Mouse (Mus musculus) heart, postnatal 25 days (tissue): Measurements from ENCODE around the gene Tgm1. TPM values are rescaled to one million over a fixed set of nuclear protein-coding genes. Genes with fewer than 3 reads are reported as not detected.
"Not testable (repeated sequence)": the region's sequence is repeated elsewhere in the genome, so short reads cannot be mapped to it uniquely, and the experiment has no call there.

Experiments
- DNase-seq: peaks from one replicate; pipeline ENCODE4 v3.0.0; 2022; ENCODE audit warnings: low spot score
- intact Hi-C: fragments of 180-260 bp; cut with DNase I; formaldehyde crosslinking; loops from one replicate; pipeline ENCODE4 v1.15.1; 2025
- total RNA-seq, 2 experiments: library from RNA; stranded (reverse); gene quantifications; 2 replicates each; pipeline ENCODE4 v1.2.3; 2021

Gene Tgm1
- total RNA-seq: under 1 TPM; 0.18 to 0.36 TPM

DNA sequence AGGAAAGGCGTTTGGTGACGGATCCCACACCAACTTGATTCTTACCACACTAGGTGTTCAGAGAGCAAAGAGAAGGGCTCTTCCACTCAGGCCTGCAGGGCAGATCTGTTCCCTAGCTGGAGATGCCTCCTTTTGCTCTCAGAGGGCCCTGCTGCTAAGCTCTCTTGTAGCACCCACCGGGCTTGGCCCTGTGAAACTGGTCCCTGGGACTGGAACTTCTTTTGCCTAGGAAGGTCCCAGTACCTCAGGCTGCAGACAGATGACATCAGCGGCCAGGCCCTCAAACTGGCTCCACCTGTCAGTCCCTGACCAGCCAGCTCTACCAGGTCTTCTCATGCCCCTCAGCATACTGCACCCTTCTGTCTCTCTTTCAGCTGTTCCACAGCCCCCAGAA, at the start of gene Tgm1:
Gene Tgm1, minus strand, starts transcription at position 198 of the 394 bp plus-strand sequence.
- DNase-seq: no peak

DNA sequence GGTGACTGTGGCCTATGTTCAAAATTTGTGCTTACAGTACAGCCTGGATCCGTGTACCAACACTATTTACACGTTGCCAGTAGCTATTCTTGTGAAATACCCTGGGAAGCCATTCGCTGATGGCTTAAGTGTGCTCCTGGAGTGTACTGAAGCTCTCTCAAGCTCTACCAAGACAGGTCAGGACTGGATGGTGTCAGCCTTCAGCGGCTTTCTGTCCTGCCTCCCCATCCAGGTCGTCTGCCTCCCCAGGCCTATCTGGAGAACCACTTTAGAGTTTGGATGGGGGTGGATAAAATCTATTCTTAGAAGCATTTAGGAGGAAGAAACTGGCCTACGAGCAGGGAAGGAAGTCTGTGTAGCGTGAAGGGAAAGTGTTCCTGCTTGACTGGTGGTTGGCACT, 49.4 kb upstream of the Tgm1 start:
- intact Hi-C loops: no loop called here
- DNase-seq: no peak

More for the DNA sequence above, at the start of gene Tgm1:
- intact Hi-C loops: no loop called here

DNA sequence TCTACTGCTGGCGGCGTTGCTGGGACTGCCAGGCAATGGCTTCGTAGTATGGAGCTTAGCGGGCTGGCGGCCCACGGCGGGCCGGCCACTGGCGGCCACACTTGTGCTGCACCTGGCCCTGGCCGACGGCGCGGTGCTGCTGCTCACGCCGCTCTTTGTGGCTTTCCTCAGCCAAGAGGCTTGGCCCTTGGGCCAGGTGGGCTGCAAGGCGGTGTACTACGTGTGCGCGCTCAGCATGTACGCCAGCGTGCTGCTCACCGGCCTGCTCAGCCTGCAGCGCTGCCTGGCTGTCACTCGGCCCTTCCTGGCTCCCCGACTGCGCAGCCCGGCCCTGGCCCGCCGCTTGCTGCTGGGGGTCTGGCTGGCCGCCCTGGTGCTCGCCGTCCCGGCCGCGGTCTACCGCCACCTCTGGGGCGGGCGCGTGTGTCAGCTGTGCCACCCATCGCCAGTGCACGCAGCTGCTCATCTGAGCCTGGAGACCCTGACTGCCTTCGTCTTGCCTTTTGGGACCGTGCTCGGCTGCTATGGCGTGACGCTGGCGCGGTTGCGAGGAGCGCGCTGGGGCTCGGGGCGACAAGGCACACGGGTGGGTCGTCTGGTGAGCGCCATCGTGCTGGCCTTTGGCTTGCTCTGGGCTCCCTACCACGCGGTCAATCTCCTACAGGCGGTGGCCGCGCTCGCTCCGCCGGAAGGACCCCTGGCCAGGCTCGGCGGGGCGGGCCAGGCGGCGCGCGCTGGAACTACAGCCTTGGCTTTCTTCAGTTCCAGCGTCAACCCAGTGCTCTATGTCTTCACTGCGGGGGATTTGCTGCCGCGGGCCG, 48.5 kb upstream of the Tgm1 start:
- intact Hi-C loops: no loop called here
- DNase-seq: no peak

DNA sequence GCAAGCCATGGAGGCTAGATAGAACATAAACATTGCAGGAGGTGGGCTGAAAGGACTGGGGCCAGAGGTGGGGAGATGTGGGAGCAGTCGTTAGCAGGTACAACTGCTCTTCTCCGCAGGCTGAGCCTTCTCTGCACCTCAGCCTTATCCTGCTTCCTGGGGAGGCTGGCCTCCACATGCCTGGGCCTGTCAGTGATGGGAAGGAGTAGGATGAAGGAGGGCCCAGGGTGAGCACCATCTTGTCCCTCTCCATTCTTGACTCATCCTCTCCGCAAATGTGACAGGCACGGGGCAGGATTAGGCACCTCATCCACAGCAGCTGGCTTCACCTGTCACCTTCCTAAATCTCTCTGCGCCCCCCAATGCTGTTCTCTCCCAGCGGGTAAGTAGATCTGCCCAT, 47.4 kb upstream of the Tgm1 start, which contains the start of gene Ltb4r2:
Gene Ltb4r2, plus strand, starts transcription at position 266 of the 400 bp plus-strand sequence.
- intact Hi-C loops: no loop called here

DNA sequence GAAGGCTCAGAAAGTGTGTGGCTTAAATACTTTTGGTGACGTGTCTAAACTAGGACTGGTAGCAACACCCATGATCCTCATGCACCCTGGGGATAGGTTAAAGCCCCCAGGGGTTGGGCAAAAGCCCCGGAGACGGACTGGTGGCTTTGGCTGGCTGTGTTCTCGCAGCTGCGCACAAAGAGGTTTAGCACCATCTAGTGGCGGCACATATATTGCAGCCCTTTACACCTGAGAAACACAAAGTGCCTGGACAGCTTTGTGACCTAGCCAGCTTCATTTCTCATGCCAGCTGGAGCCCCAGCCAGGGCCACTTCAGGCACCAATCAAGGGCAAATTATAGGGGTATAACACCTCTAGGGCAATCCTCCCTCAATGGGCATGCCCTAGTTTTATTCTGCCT, 46.4 kb upstream of the Tgm1 start:
- intact Hi-C loops: not testable (repeated sequence)
- DNase-seq: peak; percentile 42

More for the DNA sequence above, 47.4 kb upstream of the Tgm1 start, which contains the start of gene Ltb4r2:
- DNase-seq: no peak

DNA sequence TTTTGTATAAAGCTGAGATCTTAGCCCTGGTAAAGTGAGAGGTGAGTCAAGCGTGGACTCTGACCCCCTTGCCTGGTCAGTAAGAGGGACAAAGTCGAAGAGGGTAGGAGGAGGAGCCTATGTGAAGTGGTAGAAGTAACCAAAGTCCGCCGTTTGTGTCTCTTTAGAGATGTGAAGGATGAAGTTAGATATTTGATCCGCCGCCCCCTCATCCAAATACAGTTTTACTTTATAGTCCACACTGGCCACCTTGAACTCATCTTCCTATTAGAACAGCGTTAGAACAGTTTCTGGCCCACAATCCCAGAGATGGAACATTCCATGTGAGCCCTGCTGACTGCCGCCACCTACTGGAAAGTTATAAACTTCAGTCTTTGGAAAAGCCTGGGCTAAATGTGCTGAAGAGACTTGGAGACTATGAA, 44.6 kb upstream of the Tgm1 start, which contains the start of gene Cideb:
Gene Cideb, minus strand, starts transcription at position 96 of the 422 bp plus-strand sequence.
- intact Hi-C loops: loop anchor here (5.0 to 10.0 kb wide), 2 partner anchors 131 to 264 kb away; partner anchors contain the start of gene Carmil3
- DNase-seq: no peak

DNA sequence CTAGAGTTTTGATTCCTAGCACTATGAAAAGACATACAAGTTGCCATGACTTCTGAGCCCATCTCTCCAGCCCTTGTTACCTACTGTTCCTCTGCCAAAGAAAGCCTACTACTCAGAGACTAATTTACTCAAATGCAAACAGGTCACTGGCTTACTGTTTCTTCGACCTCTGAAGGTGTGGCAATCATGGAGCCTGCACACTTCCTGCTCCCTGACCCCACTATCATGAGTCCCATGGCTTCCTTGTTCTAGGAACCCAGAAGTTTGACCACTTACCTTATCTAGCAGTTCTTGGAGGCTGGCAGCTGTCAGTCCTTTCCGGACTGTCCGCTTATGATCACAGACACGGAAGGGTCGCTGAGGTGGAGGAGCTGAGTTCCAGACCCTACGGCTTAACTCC, 43.8 kb upstream of the Tgm1 start:
- no peak for DNase-seq
- intact Hi-C loops: loop anchor here (5.0 to 10.0 kb wide), 2 partner anchors 130 to 263 kb away; partner anchors contain the start of gene Carmil3

DNA sequence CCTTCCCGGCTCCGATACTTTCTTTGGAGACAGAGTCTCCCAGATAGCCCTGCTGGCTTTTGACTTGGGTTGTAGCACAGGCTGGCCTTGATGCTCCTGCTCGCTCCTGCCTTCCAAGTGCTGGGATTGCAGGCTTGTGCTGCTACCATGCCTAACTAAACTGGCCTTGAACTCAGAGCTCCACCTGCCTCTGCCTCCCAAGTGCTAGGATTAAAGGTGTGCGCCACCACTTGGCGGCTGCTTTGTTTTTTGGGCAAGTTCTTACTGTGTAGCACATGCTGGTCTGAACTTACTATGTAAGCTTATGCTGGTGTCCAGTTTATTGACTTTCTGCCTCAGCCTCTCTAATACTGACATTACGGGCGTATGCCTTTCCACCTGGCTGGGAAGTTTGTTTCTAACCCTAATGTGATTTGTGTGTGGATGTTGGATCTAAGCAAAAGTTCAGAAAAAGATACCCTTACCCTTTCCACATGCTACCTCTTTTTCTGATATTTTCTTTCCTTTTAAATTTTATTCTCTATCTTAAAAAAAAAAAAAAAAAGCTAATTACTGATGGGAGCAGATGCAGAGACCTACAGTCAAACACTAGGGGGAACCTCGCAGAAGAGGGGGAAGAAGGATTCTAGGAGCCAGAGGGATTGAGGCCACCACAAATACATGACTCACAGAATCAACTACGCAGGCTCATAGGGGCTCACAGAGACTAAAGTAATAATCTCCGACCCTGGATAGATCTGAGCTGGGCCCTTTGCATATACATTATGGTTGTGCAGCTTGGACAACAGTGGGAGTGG, 33.5 kb upstream of the Tgm1 start:
- intact Hi-C loops: no loop called here
- no peak for DNase-seq

DNA sequence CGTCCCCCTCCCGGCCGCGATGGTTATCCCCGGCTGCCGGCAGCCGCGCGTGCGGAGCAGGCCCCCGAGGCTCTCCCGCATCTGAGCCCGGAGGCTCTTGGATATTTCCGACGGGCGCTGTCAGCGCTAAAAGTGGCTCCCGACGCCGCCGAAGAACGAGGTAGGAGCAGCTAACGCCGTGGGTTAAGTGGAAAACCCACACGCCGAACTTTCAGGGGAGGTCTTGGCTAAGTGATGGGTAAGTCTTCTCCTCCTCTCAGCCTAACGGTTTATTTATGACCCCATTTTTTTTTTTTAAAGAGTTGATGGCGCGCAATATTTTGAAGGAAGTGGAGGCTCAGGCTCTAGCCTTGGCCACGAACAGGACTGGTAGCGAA, 32.1 kb upstream of the Tgm1 start:
- intact Hi-C loops: loop anchor here (1.0 kb wide), 1 partner anchor 64 kb away; no protein-coding TSS in a partner anchor
- DNase-seq: no peak

DNA sequence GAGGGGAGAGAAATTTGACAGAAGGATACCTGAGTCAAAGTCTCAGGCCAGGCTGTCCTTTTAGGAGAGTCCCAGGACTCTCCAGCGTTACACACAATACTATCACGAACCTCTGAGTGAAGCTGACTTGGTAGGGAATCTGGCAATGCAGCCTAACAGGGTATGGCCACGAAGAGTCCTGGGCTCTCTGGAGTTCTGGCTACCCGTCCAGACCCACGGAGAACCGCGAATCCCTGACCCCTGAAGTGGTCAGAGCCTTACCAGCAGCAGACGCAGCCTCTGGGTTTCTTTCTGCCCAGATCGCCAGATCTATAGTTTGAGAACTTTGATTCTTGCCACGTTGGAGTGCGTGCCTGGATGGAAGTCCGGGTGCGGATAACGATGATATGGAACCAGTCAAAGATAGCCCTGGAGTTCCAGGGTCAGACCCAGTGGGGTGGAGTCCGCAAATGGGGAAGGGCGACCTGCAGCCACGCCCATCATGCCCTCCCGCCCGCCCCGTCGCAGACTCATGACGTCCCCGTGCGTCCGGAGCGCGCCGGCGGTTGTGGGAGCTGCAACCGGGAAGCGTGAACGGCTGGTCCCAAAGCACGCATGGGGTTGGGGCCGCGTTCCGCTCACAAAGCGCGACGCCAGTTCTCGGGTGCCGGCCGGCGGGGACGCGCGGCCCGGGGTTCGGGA, 31.6 kb upstream of the Tgm1 start, which contains the start of the genes Dhrs1 and Nop9:
Gene Dhrs1, minus strand, starts transcription at position 511 of the 681 bp plus-strand sequence.
Gene Nop9, plus strand, starts transcription at position 514 of the 681 bp plus-strand sequence.
- peak; percentile 76 for DNase-seq
- intact Hi-C loops: loop anchor here (1.0 kb wide), 1 partner anchor 63 kb away; no protein-coding TSS in a partner anchor

DNA sequence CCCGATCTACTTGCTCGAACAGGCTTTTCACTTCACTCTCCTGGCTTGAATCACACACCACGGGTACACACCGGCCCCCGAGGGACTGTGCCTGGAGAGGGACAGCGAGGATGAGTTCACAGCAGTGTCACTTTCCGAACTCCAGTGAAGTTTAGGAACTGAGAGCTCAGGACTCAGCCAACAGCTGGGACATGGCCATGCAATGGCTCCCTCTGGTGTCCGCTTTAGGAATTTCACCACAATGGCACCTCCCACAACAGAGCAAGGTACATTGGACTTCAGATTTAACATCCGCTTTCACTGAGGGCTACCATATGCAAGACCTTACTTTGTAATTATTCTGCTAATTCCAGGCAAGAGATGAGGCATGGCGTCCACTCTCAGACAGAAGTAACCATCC, 30.0 kb upstream of the Tgm1 start:
- intact Hi-C loops: loop anchor here (2.0 kb wide), 1 partner anchor 115 kb away; no protein-coding TSS in a partner anchor
- DNase-seq: peak; percentile 64

DNA sequence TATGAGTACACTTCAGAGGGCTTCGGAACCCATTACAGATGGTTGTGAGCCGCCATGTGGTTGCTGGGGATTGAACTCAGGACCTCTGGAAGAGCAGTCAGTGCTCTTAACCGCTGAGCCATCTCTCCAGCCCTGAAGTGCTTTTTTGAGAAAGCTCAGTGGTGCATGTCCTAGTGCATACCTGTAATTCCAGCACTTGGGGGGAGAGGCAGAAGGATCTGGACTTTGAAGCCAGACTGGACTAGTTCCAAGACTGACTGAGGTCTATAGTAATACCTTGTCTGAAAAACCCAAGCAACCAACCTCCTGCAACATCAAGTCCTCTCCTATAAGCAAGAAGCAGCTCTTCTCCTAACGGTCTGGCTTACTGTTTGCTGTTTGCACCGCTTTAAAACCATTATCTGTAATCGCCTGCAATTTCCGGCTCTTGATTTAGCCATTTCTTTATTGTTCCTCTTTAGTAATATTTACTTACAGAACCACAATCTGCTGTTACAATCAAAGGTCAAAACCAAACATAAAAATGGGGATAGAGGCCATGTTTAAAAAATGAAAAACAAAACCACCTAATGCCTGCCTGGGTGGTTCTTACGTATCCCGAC, 23.5 kb upstream of the Tgm1 start:
- no peak for DNase-seq
- intact Hi-C loops: no loop called here

DNA sequence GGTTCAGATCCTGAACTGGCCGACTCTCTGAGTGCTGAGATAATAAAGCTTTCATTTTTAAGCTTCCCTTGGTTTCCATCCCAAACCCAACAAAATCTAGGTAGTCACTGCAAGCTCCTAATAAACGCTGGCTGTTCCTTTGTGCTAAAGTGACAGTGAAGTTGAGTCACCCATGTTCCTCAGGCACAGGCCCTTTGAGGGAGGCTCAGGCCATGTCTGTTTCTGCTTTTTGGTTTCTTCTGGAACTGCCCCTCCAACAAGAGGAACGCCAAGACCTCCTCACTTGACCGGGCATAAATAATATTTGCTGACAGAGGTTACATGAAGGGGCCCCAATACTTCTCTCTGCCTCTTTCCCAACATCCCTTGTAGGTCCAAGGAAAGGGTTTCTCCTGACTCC, 22.0 kb upstream of the Tgm1 start:
- DNase-seq: no peak
- intact Hi-C loops: no loop called here

DNA sequence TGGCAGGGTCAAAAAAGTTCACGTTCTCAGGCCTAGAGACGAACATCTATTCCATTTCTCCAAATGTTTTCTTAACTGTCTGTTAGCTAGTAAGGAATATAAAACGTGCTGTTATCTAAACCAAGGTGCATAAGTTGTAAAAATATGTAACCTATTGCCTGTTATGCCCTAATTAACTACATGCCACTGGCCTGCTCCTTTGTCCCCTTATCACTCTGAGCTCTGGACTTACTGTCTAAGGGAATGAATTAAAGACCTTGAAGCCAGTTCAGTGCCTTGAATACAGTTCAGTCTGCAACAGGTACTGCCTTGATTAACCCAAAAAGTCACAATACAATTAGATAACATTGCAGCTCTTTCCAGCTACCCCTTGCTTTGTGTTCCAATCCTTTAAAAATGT, 21.6 kb upstream of the Tgm1 start:
- intact Hi-C loops: no loop called here
- no peak for DNase-seq

DNA sequence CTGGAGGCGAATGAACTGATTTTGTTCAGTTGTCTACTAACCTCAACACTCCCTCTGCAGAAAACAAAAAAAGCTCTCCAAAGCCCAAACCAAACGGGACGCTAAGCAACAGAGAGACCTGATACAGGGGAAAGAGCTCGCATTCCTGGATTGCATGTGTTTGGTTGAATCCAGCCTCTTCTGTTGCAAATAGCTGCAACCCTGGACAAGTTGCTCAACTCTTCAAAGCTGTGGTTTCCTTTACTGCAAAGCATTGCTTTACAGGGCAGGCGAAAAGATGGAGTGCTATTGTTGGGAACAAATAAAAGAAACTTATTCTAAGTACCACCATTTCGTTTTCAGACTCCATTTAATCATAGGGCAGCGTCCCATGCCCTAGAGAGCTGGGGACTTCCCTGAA, 21.1 kb upstream of the Tgm1 start:
- DNase-seq: no peak
- intact Hi-C loops: no loop called here

DNA sequence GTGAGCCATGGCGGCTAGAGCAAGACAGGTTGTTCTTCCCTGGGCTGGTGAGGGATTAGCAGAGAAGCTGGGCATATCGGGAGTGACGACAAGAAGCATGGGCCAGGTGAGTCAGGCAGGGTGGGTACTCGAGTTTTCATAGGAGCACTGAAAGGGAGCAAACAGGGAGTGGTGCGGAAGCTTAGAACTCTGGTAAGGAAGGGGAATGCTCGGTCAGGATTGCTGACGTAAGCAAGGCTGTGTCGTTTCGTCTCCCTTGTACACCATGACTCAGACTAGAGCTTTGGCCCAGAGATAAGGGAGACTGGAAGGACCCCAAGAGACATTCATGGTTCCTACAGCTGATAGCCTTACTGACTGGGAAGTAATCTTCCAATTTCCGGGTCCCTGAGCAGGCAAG, 20.2 kb upstream of the Tgm1 start:
- no peak for DNase-seq

DNA sequence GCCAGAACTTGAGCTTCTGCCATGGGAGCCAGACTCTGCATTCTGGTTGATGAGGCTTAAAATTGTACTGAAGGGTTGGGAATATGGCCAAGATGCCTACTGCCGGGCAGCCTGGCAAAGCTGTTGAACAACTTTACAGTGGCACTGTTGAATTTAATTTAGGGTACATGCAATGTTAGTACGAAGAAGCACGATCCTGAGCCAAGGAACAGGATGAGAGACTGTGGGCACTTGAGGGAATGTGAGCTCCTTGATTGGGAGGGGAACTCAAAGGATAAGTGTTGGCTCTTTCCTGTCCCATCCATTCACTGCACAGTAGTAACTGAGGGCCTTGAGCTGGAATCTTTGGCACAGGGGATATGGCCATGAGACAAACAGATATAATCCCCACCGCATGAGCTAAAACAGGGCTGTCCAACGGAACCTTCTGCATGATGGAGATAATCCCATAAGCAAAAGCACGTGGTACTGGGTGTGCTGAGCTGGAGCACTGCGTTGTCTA, 16.9 kb upstream of the Tgm1 start:
- intact Hi-C loops: no loop called here

More for the DNA sequence above, 20.2 kb upstream of the Tgm1 start:
- intact Hi-C loops: no loop called here

DNA sequence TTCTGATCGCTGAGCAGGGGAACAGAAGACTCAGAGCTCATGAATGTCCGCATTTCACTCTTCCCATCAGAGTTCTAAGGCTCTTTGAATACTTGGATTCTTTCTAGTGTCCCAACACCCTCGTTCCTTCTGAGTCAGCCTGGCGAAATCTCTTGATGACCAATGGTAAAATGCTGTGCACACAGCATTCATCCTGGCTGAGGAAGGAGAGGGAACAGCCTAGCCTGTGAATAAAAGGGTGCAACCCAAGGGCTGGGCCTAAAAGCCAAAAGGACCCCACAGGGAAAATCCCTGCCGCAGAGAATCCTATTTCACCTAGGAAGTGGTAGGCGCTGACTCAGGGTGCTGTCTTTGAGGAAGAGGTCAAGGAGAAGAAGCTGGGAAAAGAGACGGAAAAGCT, 16.4 kb upstream of the Tgm1 start:
- no peak for DNase-seq
- intact Hi-C loops: no loop called here

More for the DNA sequence above, 16.9 kb upstream of the Tgm1 start:
- DNase-seq: no peak
